Mouse (Mus musculus) heart, embryonic 11.5 days (tissue): Measurements from ENCODE around the gene Olfr765. TPM values are rescaled to one million over a fixed set of nuclear protein-coding genes. Genes with fewer than 3 reads are reported as not detected.
"Not testable (repeated sequence)": the region's sequence is repeated elsewhere in the genome, so short reads cannot be mapped to it uniquely, and the experiment has no call there.

Source experiments
- ATAC-seq: fragments of 200-750 bp; cut with Nextera tagmentation; replicated peaks from 2 replicates; pipeline ENCODE4 v1.8.0; 2017; ENCODE audit warnings: moderate library complexity; ENCODE audit not compliant: insufficient number of reproducible peaks, low FRiP score, low TSS enrichment
- H3K27ac ChIP-seq: fragments of 300-500 bp; sonication (generic); 2 replicates; pipeline ENCODE4 v1.5.1; 2014; ENCODE audit warnings: mild to moderate bottlenecking, low read depth, low read length
- H3K27me3 ChIP-seq: fragments of 300-500 bp; sonication (generic); 2 replicates; pipeline ENCODE4 v1.6.1; 2014; ENCODE audit warnings: mild to moderate bottlenecking, low read length, mixed read lengths; ENCODE audit not compliant: control insufficient read depth, insufficient read depth
- H3K36me3 ChIP-seq: fragments of 300-500 bp; sonication (generic); 2 replicates; pipeline ENCODE4 v1.6.1; 2014; ENCODE audit warnings: mild to moderate bottlenecking, low read length, moderate library complexity, mixed read lengths; ENCODE audit not compliant: control insufficient read depth, insufficient read depth
- H3K4me1 ChIP-seq: fragments of 300-500 bp; sonication (generic); 2 replicates; pipeline ENCODE4 v1.6.1; 2014; ENCODE audit warnings: low read length; ENCODE audit not compliant: control insufficient read depth, insufficient read depth
- H3K4me2 ChIP-seq: fragments of 300-500 bp; sonication (generic); 2 replicates; pipeline ENCODE4 v1.6.1; 2014; ENCODE audit warnings: mild to moderate bottlenecking, moderate library complexity
- H3K4me3 ChIP-seq: fragments of 300-500 bp; sonication (generic); 2 replicates; pipeline ENCODE4 v1.5.1; 2014; ENCODE audit warnings: low read depth, low read length
- H3K9ac ChIP-seq: fragments of 300-500 bp; sonication (generic); 2 replicates; pipeline ENCODE4 v1.6.1; 2014; ENCODE audit warnings: mild to moderate bottlenecking, low read depth, low read length, moderate library complexity
- H3K9me3 ChIP-seq: fragments of 300-500 bp; sonication (generic); replicated peaks from 2 replicates; pipeline ENCODE4 v1.6.1; 2016; ENCODE audit warnings: low read length; ENCODE audit not compliant: control insufficient read depth
- WGBS: fragments of 180-500 bp; shearing (Covaris S2); extraction: QIAGEN DNeasy Blood & Tissue Kit; methylation state at CpG from one replicate; pipeline ENCODE4 v1.1.7; 2014; ENCODE audit not compliant: insufficient replicate concordance; 5-methylcytosine and 5-hydroxymethylcytosine counted together
- polyA plus RNA-seq: library from polyadenylated mRNA; unstranded; fragments of >200 nt; fragmentation: Nextera tagmentation; extraction: Ambion mirVana; gene quantifications from 2 replicates; pipeline ENCODE4 v1.2.1, GENCODE M21; 2014

The Olfr765 gene
- polyA plus RNA-seq, 1 experiment from 2014 or later, result not detected

DNA sequence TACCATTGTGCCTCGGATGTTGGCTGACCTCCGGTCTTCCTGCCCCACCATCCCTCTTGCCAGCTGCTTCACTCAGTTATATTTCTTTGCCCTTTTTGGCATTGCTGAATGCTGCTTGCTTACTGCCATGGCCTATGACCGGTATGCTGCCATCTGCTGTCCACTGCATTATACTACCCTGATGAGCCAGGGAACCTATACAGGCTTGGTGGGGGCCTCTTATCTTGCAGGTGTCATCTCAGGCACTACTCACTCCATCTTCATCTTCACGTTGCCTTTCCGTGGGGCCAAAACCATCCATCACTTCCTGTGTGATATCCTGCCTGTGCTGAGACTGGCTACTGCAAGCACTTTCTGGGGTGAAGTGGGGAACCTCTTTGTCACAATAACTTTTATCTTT lies 38.3 kb downstream of the Olfr765 start:
- not testable (repeated sequence) for H3K36me3 ChIP-seq, H3K4me1 ChIP-seq, H3K4me3 ChIP-seq, ATAC-seq, H3K4me2 ChIP-seq, H3K9ac ChIP-seq, H3K27ac ChIP-seq, H3K9me3 ChIP-seq, H3K27me3 ChIP-seq
- WGBS, result 68% methylated on average over 2 of the region's 5 CpGs

- Histone ChIP-seq H3K4me1 (no peaks in the 10 kb centered on the region), H3K4me3 (no peak within 1 kb of the TSS), H3K9me3 (0 out of 2 replicates have a peak, but pooled peaks cover 6% of the 10 kb centered on the region), H3K36me3 (no peaks in the 10 kb centered on the region), H3K27me3 (no peaks in the 10 kb centered on the region), H3K27ac (no peak within 1 kb of the TSS), H3K4me2 (no peak within 1 kb of the TSS), H3K9ac (no peak within 1 kb of the TSS)
- 63% methylated on average over 2 of the region's 2 CpGs for WGBS
- no peak for ATAC-seq
Observed at GRCm38 (mm10) chr10:129010288-129010841, 39.4 kb downstream of the Olfr765 start, which contains the start of gene Olfr763. TSS of gene Olfr763 (plus strand) at chr10:129010791.

GRCm38 (mm10) chr10:129004032-129004920 lies 45.5 kb downstream of the Olfr765 start:
- 0 out of 2 replicates have a peak, but pooled peaks cover 6% of the 10 kb centered on the region for H3K9me3 ChIP-seq
- no peaks in the 10 kb centered on the region for H3K36me3 ChIP-seq
- WGBS, result 62% methylated on average over 14 of the region's 14 CpGs
- no peak overlapping the region for H3K27ac ChIP-seq
- no peak overlapping the region for H3K4me3 ChIP-seq
- no peak overlapping the region for H3K9ac ChIP-seq
- no peaks in the 10 kb centered on the region for H3K4me1 ChIP-seq
- no peak overlapping the region for H3K4me2 ChIP-seq
- ATAC-seq, result no peak
- no peaks in the 10 kb centered on the region for H3K27me3 ChIP-seq

DNA sequence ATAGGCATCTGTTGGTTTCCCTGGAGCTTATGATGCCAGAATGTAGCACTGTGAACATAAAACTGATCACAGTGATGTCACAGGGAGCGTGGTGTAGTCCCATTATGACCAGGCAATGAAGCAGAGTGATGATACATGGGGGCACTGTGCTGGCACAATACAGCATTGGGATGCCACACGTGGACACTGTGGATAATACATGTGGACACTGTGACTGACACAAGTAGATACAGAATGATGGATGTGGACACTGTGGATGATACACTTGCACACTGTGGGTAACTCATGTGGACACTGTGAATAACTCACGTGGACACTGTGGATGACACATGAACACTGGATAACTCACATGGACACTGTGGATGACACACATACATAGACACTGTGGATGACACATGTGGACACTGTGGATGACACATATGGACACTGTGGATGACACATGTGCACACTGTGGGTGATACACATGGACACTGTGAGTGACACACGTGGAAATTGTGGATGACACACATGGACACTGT lies 53.2 kb downstream of the Olfr765 start:
- H3K4me3 ChIP-seq, result no peak overlapping the region
- no peak overlapping the region for H3K9ac ChIP-seq
- H3K9me3 ChIP-seq, result no peaks in the 10 kb centered on the region
- H3K36me3 ChIP-seq, result no peaks in the 10 kb centered on the region
- ATAC-seq, result peak; percentile 35; the same call in 1 of the 2 replicates
- H3K27me3 ChIP-seq, result no peaks in the 10 kb centered on the region
- H3K4me1 ChIP-seq, result no peaks in the 10 kb centered on the region
- H3K27ac ChIP-seq, result no peak overlapping the region
- WGBS, result 70% methylated on average over 4 of the region's 4 CpGs
- no peak overlapping the region for H3K4me2 ChIP-seq

GRCm38 (mm10) chr10:128995796-128996195 lies 54.0 kb downstream of the Olfr765 start:
- H3K36me3 ChIP-seq, result no peaks in the 10 kb centered on the region
- no peak overlapping the region for H3K27ac ChIP-seq
- no peaks in the 10 kb centered on the region for H3K27me3 ChIP-seq
- no peak overlapping the region for H3K4me2 ChIP-seq
- no peak overlapping the region for H3K9ac ChIP-seq
- H3K4me3 ChIP-seq, result no peak overlapping the region
- no peak for ATAC-seq
- no peaks in the 10 kb centered on the region for H3K9me3 ChIP-seq
- no peaks in the 10 kb centered on the region for H3K4me1 ChIP-seq
- WGBS, result 83% methylated on average over 1 of the region's 1 CpGs

Other genes starting within 250 kb of the Olfr765 start
- 28.7 and 37.0 TPM in 2 replicates for gene Dnajc14, start 245.9 kb downstream of the Olfr765 start, polyA plus RNA-seq
- gene Tmem198b, start 245.6 kb downstream of the Olfr765 start, polyA plus RNA-seq, result 15.0 and 18.2 TPM in 2 replicates
- gene Sarnp, start 232.7 kb downstream of the Olfr765 start, polyA plus RNA-seq, result 204 and 210 TPM in 2 replicates
- gene Ormdl2, start 228.4 kb downstream of the Olfr765 start, polyA plus RNA-seq, result 50.7 and 60.3 TPM in 2 replicates
- 4.1 and 4.5 TPM in 2 replicates for gene Gdf11, start 158.3 kb downstream of the Olfr765 start, polyA plus RNA-seq
- gene Cd63, start 149.0 kb downstream of the Olfr765 start, polyA plus RNA-seq, result 296 and 306 TPM in 2 replicates
- 6.1 and 8.1 TPM in 2 replicates for gene Rdh5, start 127.1 kb downstream of the Olfr765 start, polyA plus RNA-seq
- 195 and 206 TPM in 2 replicates for gene Bloc1s1, start 126.0 kb downstream of the Olfr765 start, polyA plus RNA-seq
- gene Itga7, start 116.2 kb downstream of the Olfr765 start, polyA plus RNA-seq, result 0.43 and 0.79 TPM in 2 replicates
- gene Mettl7b, start 89.0 kb downstream of the Olfr765 start, polyA plus RNA-seq, result not detected in 2 replicates
- gene Olfr9, start 60.6 kb downstream of the Olfr765 start, polyA plus RNA-seq, result not detected in 2 replicates
- gene Olfr763, start 39.2 kb downstream of the Olfr765 start, polyA plus RNA-seq, result not detected in 2 replicates
- not detected in 2 replicates for gene Olfr764-ps1, start 10.1 kb downstream of the Olfr765 start, polyA plus RNA-seq
- not detected in 2 replicates for gene Olfr766-ps1, start 19.0 kb upstream of the Olfr765 start, polyA plus RNA-seq
- gene Olfr767, start 32.9 kb upstream of the Olfr765 start, polyA plus RNA-seq, result not detected in 2 replicates
- gene Olfr768, start 49.4 kb upstream of the Olfr765 start, polyA plus RNA-seq, result not detected in 2 replicates
- not detected in 2 replicates for gene Olfr769, start 67.9 kb upstream of the Olfr765 start, polyA plus RNA-seq
- gene Olfr770, start 89.0 kb upstream of the Olfr765 start, polyA plus RNA-seq, result not detected in 2 replicates
- not detected in 2 replicates for gene Olfr771, start 114.8 kb upstream of the Olfr765 start, polyA plus RNA-seq
- gene Olfr772, start 127.9 kb upstream of the Olfr765 start, polyA plus RNA-seq, result not detected in 2 replicates
- gene Olfr773, start 137.4 kb upstream of the Olfr765 start, polyA plus RNA-seq, result not detected in 2 replicates
- gene Olfr774, start 186.2 kb upstream of the Olfr765 start, polyA plus RNA-seq, result not detected in 2 replicates
- gene Olfr775, start 198.4 kb upstream of the Olfr765 start, polyA plus RNA-seq, result not detected in 2 replicates
- gene Olfr776, start 209.1 kb upstream of the Olfr765 start, polyA plus RNA-seq, result not detected in 2 replicates
- not detected in 2 replicates for gene Olfr777, start 221.5 kb upstream of the Olfr765 start, polyA plus RNA-seq